Mouse (Mus musculus) heart, embryonic 14.5 days (tissue): ENCODE results near the gene Abhd16a. TPM values are rescaled to one million over a fixed set of nuclear protein-coding genes. Genes with fewer than 3 reads are reported as not detected.

Experiments used
- ATAC-seq: fragments of 200-750 bp; cut with Nextera tagmentation; 2 replicates; pipeline ENCODE4 v1.8.0; 2017; ENCODE audit warnings: low read depth, moderate TSS enrichment; ENCODE audit not compliant: insufficient number of reproducible peaks, insufficient read depth, low FRiP score
- H3K27ac ChIP-seq, 2 experiments: fragments of 200-500 bp in 1 of 2; fragments of 300-500 bp in 1 of 2; sonication (generic) in 1 of 2; replicated peaks in 1 of 2; 2 replicates each; pipeline ENCODE4 v1.5.1; 2012 to 2014; ENCODE audit warnings: low read depth in 2 of 2, low read length in 2 of 2, control low read depth in 1 of 2, mild to moderate bottlenecking in 1 of 2, mixed read lengths in 1 of 2; ENCODE audit not compliant: control insufficient read depth in 1 of 2, insufficient read depth in 1 of 2
- H3K27me3 ChIP-seq: fragments of 300-500 bp; sonication (generic); 2 replicates; pipeline ENCODE4 v1.6.1; 2014; ENCODE audit warnings: mild to moderate bottlenecking, low read length, control low read depth; ENCODE audit not compliant: control insufficient read depth, insufficient read depth
- H3K36me3 ChIP-seq: fragments of 300-500 bp; sonication (generic); 2 replicates; pipeline ENCODE4 v1.6.1; 2014; ENCODE audit warnings: mild to moderate bottlenecking, control low read depth, low read length, mixed read lengths; ENCODE audit not compliant: control insufficient read depth, insufficient read depth
- H3K4me1 ChIP-seq, 2 experiments: fragments of 200-500 bp in 1 of 2; fragments of 300-500 bp in 1 of 2; sonication (generic) in 1 of 2; 2 replicates each; pipeline ENCODE4 v1.6.1; 2012 to 2014; ENCODE audit warnings: low read length in 2 of 2, control low read depth in 1 of 2, mixed read lengths in 1 of 2; ENCODE audit not compliant: control insufficient read depth in 2 of 2, insufficient read depth in 2 of 2
- H3K4me2 ChIP-seq: fragments of 300-500 bp; sonication (generic); 2 replicates; pipeline ENCODE4 v1.6.1; 2014; ENCODE audit warnings: mild to moderate bottlenecking, low read length
- H3K4me3 ChIP-seq, 2 experiments: fragments of 200-500 bp in 1 of 2; fragments of 300-500 bp in 1 of 2; sonication (generic) in 1 of 2; 2 replicates each; pipeline ENCODE4 v1.5.1; 2012 to 2014; ENCODE audit warnings: low read length in 2 of 2, mild to moderate bottlenecking in 2 of 2, control low read depth in 1 of 2, low read depth in 1 of 2, moderate library complexity in 1 of 2; ENCODE audit not compliant: control insufficient read depth in 1 of 2, insufficient read depth in 1 of 2
- H3K9ac ChIP-seq: fragments of 300-500 bp; sonication (generic); 2 replicates; pipeline ENCODE4 v1.6.1; 2014; ENCODE audit warnings: mild to moderate bottlenecking, low read length
- H3K9me3 ChIP-seq: fragments of 300-500 bp; sonication (generic); 2 replicates; pipeline ENCODE4 v1.6.1; 2016; ENCODE audit warnings: low read length, control low read depth; ENCODE audit not compliant: control insufficient read depth
- WGBS: fragments of 180-500 bp; shearing (Covaris S2); extraction: QIAGEN DNeasy Blood & Tissue Kit; methylation state at CpG from one replicate; pipeline ENCODE4 v1.1.7; 2014; 5-methylcytosine and 5-hydroxymethylcytosine counted together
- polyA plus RNA-seq: library from polyadenylated mRNA; unstranded; fragments of >200 nt; fragmentation: Nextera tagmentation; extraction: Ambion mirVana; gene quantifications from 2 replicates; pipeline ENCODE4 v1.2.1, GENCODE M21; 2014

The Abhd16a gene
- polyA plus RNA-seq, 1 experiment from 2014 or later = 64.5 TPM

- H3K36me3 ChIP-seq = peaks cover 27% of the 10 kb centered on the region
- H3K27me3 ChIP-seq = peaks cover 33% of the 10 kb centered on the region
- 85% methylated on average over 3 of the region's 3 CpGs for WGBS
- H3K9me3 ChIP-seq = no peaks in the 10 kb centered on the region
- H3K9ac ChIP-seq = no peak overlapping the region
- no peak for ATAC-seq
- peaks cover 10 to 19% of the 10 kb centered on the region in 2 experiments for H3K4me1 ChIP-seq
- no peak overlapping the region for H3K27ac ChIP-seq
- H3K4me2 ChIP-seq = no peak overlapping the region
- no peak overlapping the region for H3K4me3 ChIP-seq
These were observed 25.6 kb upstream of the Abhd16a start for GRCm38 (mm10) chr17:35063466-35063865.

DNA sequence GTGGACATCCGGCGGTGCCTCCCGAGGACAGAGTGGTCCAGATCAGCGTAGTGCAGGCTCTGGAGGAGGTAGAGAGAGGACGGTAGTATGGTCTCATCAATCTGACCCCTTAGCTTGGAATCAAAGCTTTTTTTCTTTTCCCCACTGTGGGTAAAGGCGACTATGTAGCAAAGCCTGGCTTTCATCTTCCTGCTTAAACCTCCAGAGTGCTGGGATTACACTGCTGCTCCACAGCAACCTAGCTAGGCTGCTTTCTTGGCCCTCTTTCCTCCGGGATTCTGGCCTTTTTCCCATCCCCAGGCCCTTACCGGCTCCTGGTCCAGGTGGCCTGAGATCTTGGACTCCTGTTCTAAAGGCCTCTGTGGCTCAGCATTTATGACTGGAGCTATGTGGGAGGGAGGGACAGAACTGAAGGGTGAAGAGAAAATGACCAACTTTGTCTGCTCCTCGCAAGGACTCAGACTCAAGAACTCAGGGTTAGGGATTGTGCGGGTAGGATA, 24.6 kb upstream of the Abhd16a start:
- peaks cover 25% of the 10 kb centered on the region for H3K36me3 ChIP-seq
- H3K4me2 ChIP-seq = peak overlapping the region; percentile 67
- H3K4me3 ChIP-seq = peak overlapping the region in 1 of 2 experiments; percentile 34; a peak in 2 of 4 replicates
- WGBS = 27% methylated on average over 10 of the region's 10 CpGs
- no peak overlapping the region for H3K9ac ChIP-seq
- no peaks in the 10 kb centered on the region for H3K9me3 ChIP-seq
- no peak overlapping the region for H3K27ac ChIP-seq
- ATAC-seq = no peak
- peaks cover 33% of the 10 kb centered on the region for H3K27me3 ChIP-seq
- peaks cover 10 to 16% of the 10 kb centered on the region in 2 experiments for H3K4me1 ChIP-seq

DNA sequence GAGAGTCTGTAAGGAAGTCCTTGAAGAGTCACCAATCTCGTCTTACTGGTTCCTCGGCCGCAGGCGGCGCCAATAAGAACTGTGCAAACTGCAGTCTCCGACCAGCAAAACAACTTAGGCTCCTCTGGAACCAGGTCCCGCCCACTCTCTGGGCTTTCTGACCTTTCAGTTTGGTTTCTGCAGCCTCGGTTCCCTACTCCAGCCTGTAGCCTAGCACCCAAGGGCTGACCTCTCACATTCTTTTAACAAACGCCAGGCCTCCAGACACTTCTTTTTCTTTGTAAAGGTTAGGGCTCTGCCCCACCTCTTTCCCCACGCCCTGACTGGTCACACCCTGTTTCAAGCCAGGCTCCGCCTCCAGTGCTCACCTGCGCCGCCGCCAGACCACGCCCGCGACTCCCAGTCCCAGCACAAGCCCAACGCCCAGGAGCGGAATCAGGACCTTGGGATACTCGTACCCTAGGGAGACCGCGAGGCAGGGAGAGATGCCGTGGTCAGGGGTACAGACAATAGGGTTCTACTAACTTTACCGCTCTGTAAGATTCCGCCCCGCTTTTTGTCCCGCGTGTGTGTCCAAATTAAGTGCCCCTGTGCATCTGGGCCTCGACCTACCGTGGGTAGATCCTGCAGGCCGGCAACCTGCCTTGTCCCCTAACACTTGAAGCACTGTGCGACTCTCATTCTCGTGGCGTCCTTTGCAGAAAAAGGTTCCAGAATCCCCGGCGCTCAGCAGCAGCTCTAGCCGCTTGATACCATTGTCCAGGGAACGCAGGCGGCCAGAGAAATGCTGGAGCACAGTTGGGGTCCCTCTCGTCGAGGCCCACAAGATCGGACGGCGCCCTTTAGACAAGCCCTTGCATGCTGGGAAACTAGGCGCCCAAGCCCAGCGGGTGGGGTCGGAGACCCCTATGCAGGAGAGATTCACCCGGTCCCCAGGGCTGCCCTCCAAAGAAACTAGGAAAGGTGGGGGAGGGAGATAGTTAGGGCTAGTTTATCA, 23.8 kb upstream of the Abhd16a start, which contains the start of gene Ly6g6c:
TSS of gene Ly6g6c (plus strand) at position 438 of the 997 bp plus-strand sequence.
- ATAC-seq = no peak
- peak within 1 kb of the TSS; percentile 67 for H3K4me2 ChIP-seq
- peak within 1 kb of the TSS; percentile 19 to 34 for H3K4me3 ChIP-seq
- peaks cover 25% of the 10 kb centered on the region for H3K36me3 ChIP-seq
- H3K27ac ChIP-seq = no peak within 1 kb of the TSS
- H3K27me3 ChIP-seq = peaks cover 33% of the 10 kb centered on the region
- H3K9me3 ChIP-seq = no peaks in the 10 kb centered on the region
- WGBS = 2% methylated on average over 48 of the region's 48 CpGs
- peak within 1 kb of the TSS; percentile 52 for H3K9ac ChIP-seq
- H3K4me1 ChIP-seq = peaks cover 8 to 13% of the 10 kb centered on the region in 2 experiments

DNA sequence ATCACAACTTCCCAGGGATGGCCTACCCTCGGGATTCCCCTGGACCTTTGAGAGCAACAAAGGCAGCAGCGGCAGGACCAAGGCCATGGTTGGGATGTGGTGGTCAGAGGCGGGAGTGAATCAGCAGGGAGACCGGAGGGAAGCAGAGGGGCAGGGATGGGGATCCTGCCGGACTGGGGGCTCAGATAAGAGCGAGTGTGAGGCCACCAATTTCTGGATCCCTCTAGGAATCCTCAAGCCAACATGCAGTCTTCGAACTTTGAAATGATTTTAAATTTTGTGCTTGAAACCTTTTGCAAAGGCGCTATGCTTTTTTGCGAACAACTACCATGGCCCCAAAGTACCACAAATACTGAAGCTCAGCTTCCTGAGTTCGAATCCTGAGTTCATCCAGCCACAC, 23.0 kb upstream of the Abhd16a start, which contains the start of gene Mpig6b:
TSS of gene Mpig6b (minus strand) at position 101 of the 400 bp plus-strand sequence.
- H3K27me3 ChIP-seq = peaks cover 33% of the 10 kb centered on the region
- WGBS = 48% methylated on average over 10 of the region's 10 CpGs

GRCm38 (mm10) chr17:35068213-35068914, 20.7 kb upstream of the Abhd16a start:
- Histone ChIP-seq H3K4me3 (no peak overlapping the region), H3K4me1 (peaks cover 6 to 8% of the 10 kb centered on the region in 2 experiments; a peak in 2 of 4 replicates), H3K36me3 (no peaks in the 10 kb centered on the region), H3K9me3 (no peaks in the 10 kb centered on the region), H3K9ac (no peak overlapping the region), H3K27me3 (peaks cover 33% of the 10 kb centered on the region), H3K27ac (no peak overlapping the region), H3K4me2 (no peak overlapping the region)
- 72% methylated on average over 17 of the region's 17 CpGs for WGBS
- ATAC-seq = no peak

More for the DNA sequence above, 23.0 kb upstream of the Abhd16a start, which contains the start of gene Mpig6b:
- ATAC-seq = no peak
- peak within 1 kb of the TSS; percentile 52 for H3K9ac ChIP-seq
- H3K4me3 ChIP-seq = peak within 1 kb of the TSS; percentile 19 to 34
- no peak within 1 kb of the TSS for H3K27ac ChIP-seq
- no peaks in the 10 kb centered on the region for H3K9me3 ChIP-seq
- H3K4me1 ChIP-seq = peaks cover 6 to 8% of the 10 kb centered on the region in 2 experiments; a peak in 2 of 4 replicates
- peaks cover 17% of the 10 kb centered on the region for H3K36me3 ChIP-seq
- H3K4me2 ChIP-seq = peak within 1 kb of the TSS; percentile 67

- Histone ChIP-seq H3K27me3 (peaks cover 17% of the 10 kb centered on the region), H3K27ac (no peak overlapping the region), H3K9ac (no peak overlapping the region), H3K36me3 (no peaks in the 10 kb centered on the region), H3K9me3 (no peaks in the 10 kb centered on the region), H3K4me3 (no peak overlapping the region), H3K4me2 (no peak overlapping the region), H3K4me1 (peaks cover 0 to under 1% of the 10 kb centered on the region in 2 experiments; a peak in 1 of 4 replicates)
- 33% methylated on average over 6 of the region's 6 CpGs for WGBS
- ATAC-seq = no peak
These were observed 18.4 kb upstream of the Abhd16a start for GRCm38 (mm10) chr17:35070556-35071229.

- no peaks in the 10 kb centered on the region; a peak in 1 of 4 replicates for H3K4me1 ChIP-seq
- H3K9me3 ChIP-seq = no peaks in the 10 kb centered on the region
- H3K4me2 ChIP-seq = no peak overlapping the region
- H3K27me3 ChIP-seq = peaks cover 12% of the 10 kb centered on the region
- ATAC-seq = no peak
- no peak overlapping the region for H3K4me3 ChIP-seq
- no peak overlapping the region for H3K9ac ChIP-seq
- H3K27ac ChIP-seq = no peak overlapping the region
- H3K36me3 ChIP-seq = no peaks in the 10 kb centered on the region
- WGBS = 79% methylated on average over 9 of the region's 9 CpGs
These were observed 17.6 kb upstream of the Abhd16a start for GRCm38 (mm10) chr17:35071454-35071853.
